Mouse (Mus musculus) bone marrow, adult 2 months (tissue): ENCODE measurements at regions not wholly inside any gene's neighbourhood (a gene's known extent, or its start where the extent isn't known, plus 50 kb on each side); places are given as distances from the start of the nearest gene placed in this dataset.

Source experiments
- H3K27ac ChIP-seq: fragments of 200-500 bp; 2 replicates; pipeline ENCODE4 v1.5.1; 2012; ENCODE audit warnings: low read depth, mild to moderate bottlenecking, control low read depth, inconsistent platforms, low read length; ENCODE audit not compliant: control insufficient read depth, poor library complexity, insufficient read depth
- H3K4me1 ChIP-seq: fragments of 200-500 bp; 2 replicates; pipeline ENCODE4 v1.6.1; 2011; ENCODE audit warnings: low read length; ENCODE audit not compliant: control insufficient read depth, insufficient read depth
- H3K4me3 ChIP-seq: fragments of 200-500 bp; replicated peaks from 2 replicates; pipeline ENCODE3; 2011; ENCODE audit warnings: mild to moderate bottlenecking, low read depth, low read length, control low read depth; ENCODE audit not compliant: control insufficient read depth
- CTCF ChIP-seq: fragments of 200-500 bp; IDR thresholded peaks from 2 replicates; pipeline ENCODE4 v1.5.1; 2011; ENCODE audit warnings: low read length, control low read depth; ENCODE audit not compliant: control insufficient read depth, insufficient read depth
- POLR2A ChIP-seq: fragments of 200-500 bp; IDR thresholded peaks from 2 replicates; pipeline ENCODE4 v1.6.1; 2011; ENCODE audit warnings: low read depth, mild to moderate bottlenecking, control low read depth, low read length, borderline replicate concordance; ENCODE audit not compliant: control insufficient read depth
- WGBS: fragments of 180-500 bp; shearing (Covaris S2); methylation state at CpG from one replicate; pipeline ENCODE4 v1.1.7; 2018; 5-methylcytosine and 5-hydroxymethylcytosine counted together

GRCm38 (mm10) chr13:107767262-107767624 is 277.0 kb upstream of the Smim15 start:
- TF ChIP-seq CTCF (no peak), POLR2A (no peak)
- Histone ChIP-seq H3K4me1 (no peaks in the 10 kb centered on the region), H3K4me3 (no peak overlapping the region), H3K27ac (no peak overlapping the region)
- 92% methylated on average over 2 of the region's 2 CpGs for WGBS

- TF ChIP-seq CTCF = no peak
- TF ChIP-seq POLR2A = no peak
- 87% methylated on average over 13 of the region's 13 CpGs for WGBS
These were observed 277.6 kb upstream of the Smim15 start for GRCm38 (mm10) chr13:107766397-107767261.

GRCm38 (mm10) chr13:107763911-107764310 is 280.3 kb upstream of the Smim15 start:
- no peaks in the 10 kb centered on the region for H3K4me1 ChIP-seq
- WGBS = 85% methylated on average over 5 of the region's 5 CpGs

More at GRCm38 (mm10) chr13:107766397-107767261, 277.6 kb upstream of the Smim15 start:
- H3K4me1 ChIP-seq = no peaks in the 10 kb centered on the region
- H3K27ac ChIP-seq = no peak overlapping the region
- H3K4me3 ChIP-seq = no peak overlapping the region

DNA sequence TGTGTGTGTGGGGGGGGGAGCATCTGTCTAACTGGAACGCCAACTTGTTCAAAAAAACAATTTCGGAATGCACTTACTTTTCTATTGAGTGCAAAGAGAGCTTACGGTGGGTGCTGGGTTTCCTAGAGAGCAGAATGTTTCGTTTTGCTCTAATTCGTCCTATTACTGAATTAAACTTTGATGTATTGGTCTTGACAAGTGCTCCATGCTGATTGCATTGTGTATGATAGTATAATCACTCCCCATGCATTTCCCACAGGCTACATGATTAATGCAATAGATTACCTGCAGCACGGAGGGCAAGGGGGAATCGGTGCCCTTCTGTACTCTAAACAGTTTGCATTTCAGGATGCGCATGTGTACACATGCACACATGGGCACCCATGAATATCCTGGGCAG is 283.7 kb upstream of the Smim15 start:
- TF ChIP-seq CTCF (no peak), POLR2A (no peak)
- H3K4me3 ChIP-seq = no peak overlapping the region
- H3K4me1 ChIP-seq = no peaks in the 10 kb centered on the region
- no peak overlapping the region for H3K27ac ChIP-seq
- WGBS = 85% methylated on average over 8 of the region's 8 CpGs

More at GRCm38 (mm10) chr13:107763911-107764310, 280.3 kb upstream of the Smim15 start:
- H3K27ac ChIP-seq = no peak overlapping the region
- H3K4me3 ChIP-seq = no peak overlapping the region
- no peak for TF ChIP-seq CTCF
- no peak for TF ChIP-seq POLR2A

GRCm38 (mm10) chr13:107758327-107759095 is 285.7 kb upstream of the Smim15 start:
- TF ChIP-seq CTCF (no peak), POLR2A (no peak)
- 89% methylated on average over 13 of the region's 13 CpGs for WGBS
- H3K4me3 ChIP-seq = no peak overlapping the region
- H3K27ac ChIP-seq = no peak overlapping the region
- H3K4me1 ChIP-seq = no peaks in the 10 kb centered on the region

- TF ChIP-seq POLR2A (no peak), CTCF (no peak)
- H3K4me3 ChIP-seq = no peak overlapping the region
- no peaks in the 10 kb centered on the region for H3K4me1 ChIP-seq
- WGBS = 81% methylated on average over 3 of the region's 3 CpGs
- H3K27ac ChIP-seq = no peak overlapping the region
These were observed 291.5 kb upstream of the Smim15 start for GRCm38 (mm10) chr13:107752745-107753144.

DNA sequence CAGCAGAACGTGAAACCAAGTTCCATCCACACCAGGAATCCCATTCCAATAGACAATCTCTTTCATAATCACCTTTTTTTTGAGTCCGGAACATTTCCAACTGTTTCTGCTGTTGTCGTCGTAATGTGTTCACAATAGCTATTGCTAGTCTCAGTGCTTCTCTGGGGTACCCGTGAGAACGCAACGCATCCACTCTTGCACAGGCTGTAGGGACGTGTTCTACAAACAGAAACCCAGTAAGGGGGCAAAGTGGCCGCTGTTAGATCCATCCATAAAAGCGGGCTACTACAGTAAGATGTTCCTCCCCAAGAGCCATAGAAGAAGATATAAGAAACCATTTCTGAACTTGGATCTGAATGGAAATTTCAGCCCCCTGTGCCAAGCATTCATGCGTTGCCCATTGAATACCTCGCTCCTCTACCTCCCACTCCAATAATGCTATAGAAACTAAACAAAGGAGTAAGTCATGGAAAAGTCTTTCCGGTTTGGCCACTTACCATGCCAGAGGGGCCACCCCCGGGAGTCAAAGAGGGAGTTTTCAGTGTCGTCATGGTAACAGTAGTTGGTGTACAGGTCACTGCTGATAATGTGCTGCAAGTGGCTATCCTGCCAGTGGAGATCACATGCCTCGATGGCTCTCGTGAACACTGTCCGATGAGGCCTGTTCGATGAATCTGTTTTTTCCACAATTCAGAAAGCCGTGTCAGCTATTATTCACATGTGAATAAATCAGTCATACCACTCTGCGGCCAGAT is 300.6 kb upstream of the Smim15 start:
- 89% methylated on average over 21 of the region's 21 CpGs for WGBS
- TF ChIP-seq POLR2A (no peak), CTCF (no peak)

DNA sequence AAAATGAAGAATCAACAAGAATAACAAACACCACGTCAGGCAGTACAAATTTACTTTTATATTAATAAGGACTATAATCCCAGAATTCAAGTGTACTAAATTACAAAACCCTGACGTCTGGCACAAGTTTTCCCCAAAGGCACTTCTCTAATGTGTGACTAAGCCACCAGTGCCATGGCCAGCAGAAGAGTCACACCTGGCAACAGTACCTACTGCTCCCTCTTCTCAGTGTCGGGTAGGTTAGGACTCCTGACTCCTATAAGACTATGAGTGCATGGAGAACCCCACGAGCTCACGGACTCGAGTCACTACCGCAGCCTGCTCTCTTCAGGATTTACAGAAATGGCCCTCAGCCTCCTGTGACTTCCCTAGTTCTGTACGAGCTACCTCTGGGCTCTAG is 307.7 kb upstream of the Smim15 start:
- Histone ChIP-seq H3K4me3 (no peak overlapping the region), H3K27ac (no peak overlapping the region), H3K4me1 (no peaks in the 10 kb centered on the region)
- TF ChIP-seq POLR2A = no peak
- TF ChIP-seq CTCF = no peak
- WGBS = 75% methylated on average over 8 of the region's 8 CpGs

More for the DNA sequence above, 300.6 kb upstream of the Smim15 start:
- H3K27ac ChIP-seq = no peak overlapping the region
- H3K4me1 ChIP-seq = no peaks in the 10 kb centered on the region
- H3K4me3 ChIP-seq = no peak overlapping the region
